Mouse (Mus musculus) ZHBTc4 (cell line): ENCODE measurements at regions not wholly inside any gene's neighbourhood (a gene's known extent, or its start where the extent isn't known, plus 50 kb on each side); places are given as distances from the start of the nearest gene placed in this dataset.
A peak's percentile ranks its signal among the peaks of the same experiment; 100 is the strongest.

Experiments
- DNase-seq: peaks from one replicate; pipeline ENCODE4 v3.0.0-alpha.2; 2011; ENCODE audit warnings: low read depth, low spot score

DNA sequence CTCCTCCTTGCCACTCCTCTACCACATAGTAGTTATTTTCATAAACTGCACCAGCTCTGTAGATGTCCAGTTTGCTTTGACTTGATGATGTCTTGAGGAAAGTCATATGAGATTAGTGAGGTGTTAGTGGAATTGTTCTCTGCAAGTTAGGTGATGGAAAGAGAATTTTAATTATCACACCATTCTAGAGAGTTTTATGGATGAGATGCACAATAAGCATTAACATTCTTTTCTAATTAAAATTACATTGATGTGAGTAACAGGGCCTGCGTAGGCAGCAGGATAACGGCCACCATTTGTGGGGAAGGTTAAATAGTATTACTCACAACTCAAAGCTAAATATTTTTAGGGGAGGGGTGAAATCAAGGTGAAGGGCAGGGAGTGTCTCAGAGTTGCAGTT, 466.7 kb downstream of the Pik3r1 start:
- DNase-seq = peak; percentile 16

DNA sequence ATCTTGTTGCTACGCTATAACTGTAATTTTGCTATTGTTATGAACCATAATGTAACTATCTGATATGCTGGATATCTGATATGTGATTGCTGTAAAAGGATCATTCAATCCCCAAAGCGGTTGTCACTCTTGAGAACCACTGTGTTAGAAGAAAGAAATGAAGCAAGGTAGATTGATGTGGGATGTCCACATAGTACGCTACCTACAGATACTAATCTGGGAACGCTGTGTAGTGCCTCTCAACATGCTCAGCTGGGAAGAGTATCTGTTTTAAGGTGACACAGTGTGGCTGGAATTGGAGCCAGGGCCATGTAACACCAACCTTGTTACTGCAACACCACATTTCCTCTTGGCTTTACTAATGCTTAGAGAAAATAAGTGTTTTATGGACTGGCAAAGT, 456.2 kb upstream of the Slc30a5 start:
- no peak for DNase-seq

DNA sequence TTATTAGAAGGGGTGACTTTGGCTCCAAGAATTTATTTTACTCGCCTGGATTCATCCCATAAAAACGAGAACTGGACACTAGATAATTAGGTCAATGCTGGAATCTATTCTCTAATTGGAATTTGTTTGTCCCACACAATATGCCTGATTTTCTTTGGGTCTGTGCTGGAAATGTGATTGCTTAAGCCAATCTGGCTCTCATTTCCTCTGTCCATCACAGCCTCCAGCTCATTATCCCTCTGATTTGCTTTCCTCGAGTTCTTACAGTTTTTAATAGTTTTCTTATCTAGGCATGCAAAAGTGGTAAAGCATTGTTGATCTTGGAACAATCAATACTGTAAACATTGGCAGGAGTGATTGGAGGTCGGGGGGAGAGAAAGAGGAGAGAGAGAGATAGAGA, 453.9 kb upstream of the Slc30a5 start:
- DNase-seq = no peak

DNA sequence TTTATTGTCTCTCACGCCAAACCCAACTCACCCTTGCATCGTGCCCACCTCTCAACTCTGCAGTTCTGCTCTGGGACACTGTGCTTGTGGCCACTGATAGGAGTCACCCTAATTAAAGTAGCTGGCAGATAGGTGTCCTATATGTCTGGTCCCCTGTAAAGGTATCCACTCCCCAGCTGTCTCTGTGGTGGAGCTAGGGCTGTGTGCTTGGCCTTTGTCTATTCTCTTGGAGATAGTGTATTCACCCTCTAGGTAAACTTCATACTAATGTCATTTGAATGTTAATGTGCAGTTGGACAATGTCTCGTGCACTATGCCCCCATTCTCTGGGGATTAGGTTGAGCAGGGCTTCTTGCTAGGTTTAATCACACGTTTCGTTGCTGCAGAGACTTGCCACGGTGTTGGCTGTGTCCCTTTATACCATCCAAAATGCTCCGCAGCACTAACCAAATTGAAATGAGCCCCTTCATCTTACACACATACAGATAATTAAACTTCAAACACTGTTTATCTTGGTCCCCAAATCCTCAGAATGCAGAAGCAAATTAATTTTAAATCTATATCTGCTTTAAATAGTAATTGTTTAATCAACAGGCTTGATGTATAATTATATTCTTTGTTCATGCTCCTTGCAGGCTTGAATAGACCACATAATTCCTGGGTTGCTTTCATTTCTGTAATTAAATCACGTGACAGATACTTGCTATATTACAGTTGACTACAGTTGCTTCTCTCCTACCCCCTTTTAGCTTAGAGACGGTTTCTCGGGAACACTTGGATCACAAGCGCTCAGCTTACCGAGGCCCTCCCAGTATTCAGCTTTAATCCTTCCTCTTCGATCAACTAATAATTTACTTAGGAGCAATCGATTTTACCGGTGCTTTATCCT, 453.0 kb upstream of the Slc30a5 start:
- no peak for DNase-seq

DNA sequence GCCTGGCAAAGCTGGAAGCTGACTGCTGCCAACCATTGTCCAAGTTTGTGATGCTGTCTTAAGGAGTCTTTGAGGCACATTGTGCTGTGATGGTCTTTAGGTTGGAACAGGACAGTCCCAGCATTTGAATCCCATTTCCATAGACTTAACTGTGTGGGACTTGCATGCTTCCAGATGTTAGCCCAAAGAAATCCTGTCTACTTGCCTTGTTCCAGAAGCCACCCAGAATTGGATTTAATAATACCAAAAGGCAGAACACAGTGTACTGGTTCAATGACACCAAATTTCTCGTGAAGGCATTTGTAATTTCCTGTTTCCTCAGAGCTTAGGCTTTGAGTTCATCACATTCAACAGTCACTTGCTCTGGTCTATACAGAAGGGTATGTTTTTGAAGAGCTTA, 444.9 kb upstream of the Slc30a5 start:
- DNase-seq = no peak

DNA sequence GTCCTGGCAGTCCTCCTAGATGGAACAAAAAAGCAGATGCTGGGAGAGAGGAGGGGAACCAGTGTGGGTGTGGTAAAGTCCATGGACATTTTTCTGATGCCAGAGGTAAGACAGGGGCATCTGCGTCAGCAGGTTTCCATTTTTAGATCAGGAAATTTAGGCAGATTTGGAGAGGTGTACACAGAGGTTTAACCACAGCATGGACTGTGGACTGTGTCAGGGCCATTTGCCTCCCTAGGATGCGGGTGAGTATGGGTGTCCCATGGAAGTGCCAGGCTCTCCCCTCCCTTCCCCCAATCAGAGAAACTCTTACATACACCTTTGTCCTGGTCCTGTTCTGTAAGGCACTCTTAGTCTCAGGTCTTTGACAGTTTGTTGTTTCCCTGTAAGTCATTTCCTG, 443.5 kb upstream of the Slc30a5 start:
- DNase-seq = no peak

DNA sequence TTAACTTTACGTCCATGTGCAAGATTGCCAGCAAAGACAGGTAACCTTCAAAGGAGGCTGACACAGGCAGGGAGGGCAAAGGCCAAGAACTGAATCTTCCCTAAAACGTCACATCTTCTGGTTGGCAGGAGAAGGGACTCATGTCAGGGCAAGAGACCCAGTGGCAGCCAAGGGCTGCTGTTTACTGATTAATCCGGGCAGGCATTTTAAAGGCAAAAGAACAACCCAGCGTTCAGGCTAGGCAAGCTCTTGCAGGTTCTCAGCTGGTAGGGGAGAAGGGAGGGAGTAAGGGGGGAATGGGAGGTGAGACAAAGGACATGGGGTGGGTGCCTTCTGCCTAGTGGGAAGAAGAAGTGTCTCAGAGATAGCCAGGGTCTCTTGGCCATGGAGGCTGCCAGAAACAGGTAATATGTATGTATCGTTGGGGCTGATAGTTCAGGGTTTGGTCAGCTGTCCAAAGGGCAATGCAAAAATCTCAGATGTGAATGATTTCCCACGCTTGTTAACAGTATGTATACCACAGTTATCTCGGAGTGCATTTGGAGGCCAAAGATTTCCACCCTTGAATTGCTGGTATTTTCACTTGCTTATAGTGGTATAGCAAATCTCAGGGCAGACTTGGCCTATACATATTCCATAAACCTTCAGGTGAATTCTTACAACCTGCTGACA, 441.4 kb upstream of the Slc30a5 start:
- no peak for DNase-seq

DNA sequence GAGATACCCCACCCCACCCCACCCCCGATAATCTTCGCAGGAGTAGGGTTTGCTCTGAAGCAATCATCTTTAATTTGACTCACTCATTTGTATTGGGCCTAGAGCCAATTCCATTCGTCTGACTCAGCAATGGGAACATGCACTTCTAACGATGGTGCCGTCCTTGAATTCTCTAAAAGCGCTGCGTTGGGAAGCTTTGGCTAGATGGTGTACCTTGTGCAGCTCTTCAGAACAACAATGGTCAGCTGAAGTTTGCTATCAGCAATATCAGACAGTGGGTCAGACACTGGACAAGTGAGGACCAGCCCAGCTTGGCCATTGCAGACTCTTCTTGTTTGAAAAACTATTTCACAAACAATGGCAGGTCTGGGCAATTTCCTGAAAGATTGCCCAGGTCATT, 440.1 kb upstream of the Slc30a5 start:
- no peak for DNase-seq

DNA sequence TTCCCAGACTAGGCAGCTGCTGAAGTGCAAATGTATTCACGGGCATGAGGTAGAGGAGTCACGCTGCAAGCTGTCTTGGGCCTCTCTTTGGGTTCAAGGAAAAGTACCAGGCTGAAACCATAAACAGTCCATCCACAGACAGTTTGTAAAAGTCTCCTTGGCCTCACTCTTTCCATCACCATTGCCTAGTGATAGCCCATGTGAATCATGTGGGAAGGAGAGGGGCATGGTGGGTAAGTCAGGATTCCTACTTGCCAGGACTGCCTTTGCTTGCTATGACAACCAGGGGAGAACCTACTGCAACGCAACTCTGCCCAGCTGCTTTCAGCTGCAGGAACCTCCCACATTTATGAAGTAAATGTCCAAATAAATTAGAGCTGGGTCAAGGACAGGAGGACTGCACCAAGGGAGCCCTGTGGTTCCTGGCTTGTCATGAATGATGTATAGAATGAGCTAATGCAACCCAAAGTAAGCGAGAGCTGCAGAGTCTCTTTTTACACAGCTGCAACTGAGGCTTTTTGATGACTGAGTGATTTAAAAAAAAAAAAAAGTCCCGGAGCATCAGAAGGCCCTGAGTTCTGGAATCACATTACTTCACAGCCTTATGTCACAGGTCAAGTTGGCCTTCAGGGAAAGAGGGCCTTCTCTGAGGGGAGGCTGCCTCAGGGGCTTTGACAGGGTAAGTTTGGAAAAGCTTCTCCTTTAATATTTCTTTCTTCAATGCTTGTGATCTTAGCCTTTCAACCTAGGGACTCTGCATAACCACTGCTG, 420.7 kb upstream of the Slc30a5 start:
- no peak for DNase-seq

DNA sequence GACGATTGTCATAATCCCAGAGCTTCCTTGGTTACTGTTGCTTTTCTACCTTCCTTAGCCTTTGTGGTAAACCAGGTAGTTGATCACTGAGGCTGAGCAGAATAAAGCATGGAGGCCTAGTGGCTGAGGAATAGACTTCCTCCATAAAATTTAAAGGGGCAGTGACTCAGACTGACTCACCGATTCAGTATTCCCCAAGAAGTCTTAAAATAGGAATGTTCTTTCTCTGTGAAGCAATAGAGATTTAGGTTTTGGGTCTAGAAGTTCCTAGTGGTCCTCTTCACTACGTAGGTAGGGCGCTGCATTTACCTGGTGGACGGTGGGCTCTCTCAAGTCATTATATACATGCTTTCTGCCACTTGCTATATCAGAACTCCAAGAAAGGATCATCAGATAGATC, 416.1 kb upstream of the Slc30a5 start:
- no peak for DNase-seq

DNA sequence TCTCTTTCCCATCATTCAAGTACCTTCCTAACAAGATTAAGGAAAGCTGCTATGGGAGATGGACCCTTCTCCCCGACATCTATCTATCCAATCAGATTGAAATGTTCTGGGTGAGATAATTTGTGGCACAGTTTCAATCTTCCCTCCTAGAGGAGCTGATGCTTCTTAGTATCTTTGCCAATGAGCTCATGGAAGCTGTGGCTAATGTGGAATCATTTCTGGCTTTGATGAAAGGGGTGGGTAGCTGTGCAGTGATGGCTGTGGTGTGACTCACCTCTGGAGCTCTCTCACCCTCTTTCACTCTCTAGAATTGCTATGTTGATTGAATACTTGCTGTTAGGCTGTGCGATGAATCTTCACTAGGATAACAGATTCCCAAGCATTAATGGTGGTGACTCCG, 411.1 kb upstream of the Slc30a5 start:
- DNase-seq = no peak

DNA sequence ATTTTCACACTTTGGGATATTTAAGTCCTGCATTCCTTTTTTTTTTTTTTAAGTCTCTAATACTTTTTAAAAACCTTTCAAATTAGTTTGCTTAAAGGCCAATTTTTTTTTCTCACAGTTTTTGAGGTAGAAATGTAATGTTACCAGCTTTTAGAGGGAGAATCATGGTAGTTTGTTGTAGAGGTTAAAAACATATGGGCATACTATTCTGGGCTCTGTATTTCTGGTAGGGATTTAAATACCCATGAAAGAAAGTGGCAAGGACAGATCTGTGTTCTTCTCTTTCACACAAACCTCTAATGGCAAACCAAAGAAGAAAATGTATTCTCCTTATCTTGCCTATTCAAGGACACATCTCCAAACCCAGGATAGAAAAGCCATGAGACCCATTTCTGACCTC, 405.6 kb upstream of the Slc30a5 start:
- no peak for DNase-seq

DNA sequence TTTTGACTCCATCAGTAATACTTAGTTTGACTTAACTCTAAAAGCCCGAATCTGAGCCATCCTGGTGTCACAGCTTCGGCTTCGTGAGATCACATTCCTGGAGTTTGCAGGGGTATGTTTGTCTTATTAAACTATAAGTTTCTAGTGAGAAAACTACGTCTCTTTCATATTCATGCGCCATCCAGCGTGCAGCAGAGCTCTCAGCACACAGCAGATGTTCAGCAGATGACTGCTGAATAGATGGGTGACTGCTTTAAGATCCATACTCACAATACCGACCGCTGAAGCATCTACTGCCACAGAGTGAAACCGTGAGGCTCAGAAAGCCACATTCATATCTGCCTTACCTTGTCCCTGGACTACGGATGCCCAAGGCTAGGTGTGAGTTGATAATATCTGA, 403.8 kb upstream of the Slc30a5 start:
- DNase-seq = no peak

DNA sequence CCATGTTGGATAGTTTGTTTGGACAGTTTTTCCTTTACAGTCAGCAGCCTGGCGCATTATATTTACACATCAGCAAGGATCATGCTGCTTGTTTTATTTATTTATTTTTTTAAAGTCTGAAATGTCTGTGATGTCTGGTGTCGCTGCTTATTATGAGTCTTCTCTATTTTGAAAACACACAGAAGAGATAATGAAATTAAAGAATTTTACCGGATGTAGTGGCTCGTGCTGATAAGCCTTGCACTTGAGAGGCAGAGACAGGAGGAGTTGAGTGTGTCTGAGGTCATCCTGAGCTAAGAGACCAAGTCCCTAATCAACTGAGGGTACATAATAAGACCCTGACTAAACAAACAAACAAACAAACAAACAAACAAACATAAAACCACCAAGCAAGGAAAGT, 402.6 kb upstream of the Slc30a5 start:
- no peak for DNase-seq

DNA sequence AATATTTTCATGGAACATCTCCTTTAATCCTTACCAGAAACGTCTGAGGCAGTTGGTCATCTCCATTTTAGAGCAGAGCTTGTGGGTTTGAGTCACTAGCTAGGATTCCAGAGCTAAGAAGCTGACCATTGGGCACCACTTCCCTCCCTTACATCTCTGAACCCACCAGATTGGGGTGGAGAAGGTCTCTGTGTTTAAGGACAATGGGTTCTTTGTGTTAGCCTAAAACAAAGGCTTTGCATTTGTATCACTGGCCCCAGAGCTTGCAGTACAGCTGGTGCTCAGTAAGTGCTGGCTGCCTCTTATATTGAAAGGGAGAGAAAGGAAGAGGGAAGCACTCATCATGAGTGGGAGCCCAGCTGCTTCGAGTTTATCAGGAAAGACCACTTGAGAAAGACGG, 401.9 kb upstream of the Slc30a5 start:
- DNase-seq = peak; percentile 81

DNA sequence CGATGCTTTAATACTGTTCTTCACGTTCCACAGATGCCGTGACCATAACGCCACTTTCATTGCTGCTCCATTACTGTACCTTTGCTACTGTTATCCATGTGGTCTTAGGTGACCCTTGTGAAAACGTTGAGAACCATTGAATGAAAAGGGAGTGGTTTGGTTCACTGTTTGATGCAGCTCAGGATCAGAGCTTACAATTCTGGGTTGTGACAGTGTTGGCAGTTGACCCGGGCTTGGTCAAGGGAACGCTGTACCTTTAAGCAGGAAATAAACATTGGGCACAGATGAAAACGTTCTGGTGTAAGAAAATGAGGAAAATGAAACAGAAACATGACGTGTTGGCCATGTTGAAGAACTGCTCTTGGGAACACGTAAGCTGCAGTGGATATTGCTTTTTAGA, 401.3 kb upstream of the Slc30a5 start:
- peak; percentile 10 for DNase-seq

DNA sequence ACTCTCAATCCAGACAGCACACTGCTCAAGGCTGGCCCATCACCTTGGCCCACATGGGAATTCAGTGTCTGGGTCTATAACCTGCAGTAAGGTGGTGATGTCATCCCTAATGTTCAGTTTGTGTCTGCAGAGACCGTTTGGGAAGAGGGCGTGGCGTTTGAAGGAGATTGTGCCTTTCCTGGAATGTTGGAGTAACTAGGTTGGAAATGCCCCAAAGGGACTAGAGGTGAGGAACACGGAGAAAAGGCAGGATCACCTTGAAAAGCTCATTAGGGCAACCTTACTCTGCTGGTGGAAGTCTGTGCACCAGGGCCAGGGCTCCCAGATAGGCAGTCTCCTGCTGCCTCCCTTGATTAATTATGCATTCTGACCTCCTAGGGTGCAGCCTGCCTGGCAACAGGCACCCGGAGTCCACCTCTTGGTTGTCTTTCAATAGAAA, 400.6 kb upstream of the Slc30a5 start:
- peak; percentile 82 for DNase-seq

DNA sequence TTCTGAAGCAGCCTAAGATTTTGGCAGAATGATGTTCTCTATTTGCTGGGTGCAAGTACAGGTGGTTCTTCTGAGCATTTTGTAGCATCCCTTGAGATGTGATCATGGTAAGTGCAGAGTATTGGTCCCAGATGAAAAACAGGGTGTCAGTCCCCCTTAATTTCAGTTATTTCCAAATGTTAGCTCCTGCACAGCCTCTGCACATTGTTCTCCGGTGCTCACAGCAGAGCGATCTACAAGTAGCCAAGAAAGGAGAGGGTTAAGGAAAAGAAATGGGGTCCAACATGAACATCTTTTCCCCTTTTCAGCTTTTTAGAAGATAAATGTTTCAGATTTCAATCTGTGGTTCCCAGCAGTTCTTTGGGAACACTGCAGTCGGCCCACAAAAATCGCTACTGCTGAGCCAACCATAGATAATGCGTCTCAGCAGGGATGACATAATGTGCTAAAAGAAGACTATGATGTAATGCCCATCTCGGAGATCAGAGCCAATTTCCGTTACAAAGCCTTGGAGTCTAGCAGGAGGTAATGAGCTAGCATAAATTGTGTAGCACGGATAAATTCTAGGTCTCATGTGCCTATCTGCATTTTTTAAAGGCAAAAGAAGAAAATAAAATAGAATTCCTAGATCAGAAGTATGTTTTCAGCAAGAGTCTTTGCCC, 400.1 kb upstream of the Slc30a5 start:
- peak; percentile 52 for DNase-seq

DNA sequence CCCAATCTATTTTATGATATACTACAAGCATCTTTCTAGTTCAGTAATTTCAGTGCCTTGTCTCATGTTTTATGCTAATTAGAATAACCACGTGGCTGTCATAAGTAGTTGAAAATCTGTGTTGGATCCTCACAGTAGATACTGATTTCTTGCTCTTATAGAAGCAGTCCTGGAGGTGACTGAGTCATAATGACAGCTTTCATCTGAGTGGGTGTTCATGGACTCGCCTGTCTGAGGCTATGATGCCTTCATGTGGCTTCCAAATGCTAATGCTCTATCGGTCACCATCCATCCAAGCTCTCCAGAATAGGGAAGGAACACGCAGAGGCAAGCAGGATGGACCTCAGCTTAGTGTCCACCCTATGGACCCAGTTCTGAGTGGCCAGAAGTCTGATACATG, 396.6 kb upstream of the Slc30a5 start:
- no peak for DNase-seq

DNA sequence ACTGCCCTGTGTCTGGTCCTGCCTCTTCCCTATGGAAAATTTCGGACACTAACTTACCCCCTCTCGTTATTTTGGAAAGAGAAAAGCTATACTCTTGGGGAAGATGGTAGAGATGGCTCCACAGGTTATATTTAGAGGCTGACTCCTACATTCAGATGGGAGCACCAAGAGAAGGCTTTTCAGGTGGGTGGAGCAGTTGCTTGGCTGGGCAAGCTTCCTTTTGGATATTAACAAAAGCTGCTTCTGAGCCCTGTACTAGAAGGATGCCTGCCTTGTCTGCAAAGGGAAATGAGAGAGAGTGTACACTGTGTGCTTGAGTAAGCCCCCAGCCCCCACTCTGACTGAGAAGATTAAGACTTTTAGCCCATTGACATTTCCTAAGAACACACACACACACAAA, 392.1 kb upstream of the Slc30a5 start:
- DNase-seq = no peak

DNA sequence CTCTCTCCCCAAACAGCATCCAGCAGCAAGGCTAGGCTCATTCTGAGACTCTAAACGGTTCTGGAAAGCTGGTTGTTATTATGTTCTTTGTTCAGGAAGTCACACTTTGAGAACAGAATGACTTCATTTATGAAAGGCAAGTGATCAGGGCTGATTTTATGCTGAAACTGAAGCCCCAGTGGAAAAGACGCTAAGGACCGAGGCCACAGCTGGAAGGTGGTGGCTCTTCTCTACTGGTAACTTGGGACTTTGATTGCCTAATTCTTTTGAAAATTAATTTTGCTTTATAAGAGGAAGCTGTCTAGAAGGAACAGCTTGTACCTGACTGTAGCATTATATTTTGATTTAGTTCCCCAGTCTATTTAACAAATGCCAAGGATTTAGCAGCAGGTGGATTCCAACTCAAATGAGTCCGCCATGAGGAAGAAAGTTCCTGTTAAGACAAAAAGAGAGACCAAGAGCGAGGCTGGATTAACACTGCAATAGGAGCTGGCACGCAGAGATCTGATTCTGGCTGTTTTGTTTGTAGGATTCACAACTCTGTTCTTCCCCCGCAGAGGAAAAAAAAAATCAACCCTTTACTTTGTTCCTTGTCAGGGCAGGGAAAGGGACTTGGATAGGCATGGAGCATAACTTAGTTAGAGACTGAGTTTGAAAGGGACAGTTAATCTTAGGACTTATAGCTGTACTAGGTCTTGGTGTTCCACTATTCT, 388.3 kb upstream of the Slc30a5 start:
- DNase-seq = no peak
